Mouse (Mus musculus): ENCODE measurements around the gene Hydin. TPM values are rescaled to one million over a fixed set of nuclear protein-coding genes. Genes with fewer than 3 reads are reported as not detected.
"Not testable (repeated sequence)": the region's sequence is repeated elsewhere in the genome, so short reads cannot be mapped to it uniquely, and the experiment has no call there.

The Hydin gene
- polyA plus RNA-seq, 1 experiment from 2014 or later: 0.07 TPM

DNA sequence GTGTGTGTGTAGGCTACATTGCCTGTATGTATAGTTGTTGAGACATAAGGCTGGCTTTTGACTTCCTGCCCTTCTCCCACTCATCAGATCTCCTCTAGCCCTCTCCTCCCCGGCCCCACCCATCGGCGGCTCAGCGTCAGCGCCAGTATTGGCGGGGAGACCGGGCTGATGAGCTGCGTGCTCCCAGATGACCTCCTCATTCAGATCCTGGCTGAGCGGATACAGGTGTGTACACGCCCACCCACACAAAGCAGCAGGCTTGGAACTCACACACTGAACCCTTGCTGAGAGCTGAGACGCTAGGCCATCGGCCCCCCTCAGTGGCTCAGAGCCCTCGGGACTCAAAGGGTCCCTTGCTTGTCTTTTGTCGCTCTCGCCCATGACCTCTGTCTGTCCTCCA, 256.2 kb downstream of the Hydin start:
- H3K36me3 ChIP-seq (replicated peaks): no peaks in the 10 kb centered on the region
- peaks cover 10% of the 10 kb centered on the region; the same call in 1 of the 2 replicates for H3K4me1 ChIP-seq (replicated peaks)
- no peak overlapping the region for H3K4me3 ChIP-seq (replicated peaks)
- H3K9me3 ChIP-seq (replicated peaks): no peaks in the 10 kb centered on the region
- no peak for ATAC-seq (ENCODE audit: insufficient read depth)
- no peak overlapping the region for H3K9ac ChIP-seq
- no peak overlapping the region for H3K27ac ChIP-seq (replicated peaks)
- H3K4me2 ChIP-seq: no peak overlapping the region
- H3K27me3 ChIP-seq: no peaks in the 10 kb centered on the region
- 66% methylated on average over 15 of the region's 15 CpGs for WGBS (ENCODE audit: insufficient replicate concordance)

DNA sequence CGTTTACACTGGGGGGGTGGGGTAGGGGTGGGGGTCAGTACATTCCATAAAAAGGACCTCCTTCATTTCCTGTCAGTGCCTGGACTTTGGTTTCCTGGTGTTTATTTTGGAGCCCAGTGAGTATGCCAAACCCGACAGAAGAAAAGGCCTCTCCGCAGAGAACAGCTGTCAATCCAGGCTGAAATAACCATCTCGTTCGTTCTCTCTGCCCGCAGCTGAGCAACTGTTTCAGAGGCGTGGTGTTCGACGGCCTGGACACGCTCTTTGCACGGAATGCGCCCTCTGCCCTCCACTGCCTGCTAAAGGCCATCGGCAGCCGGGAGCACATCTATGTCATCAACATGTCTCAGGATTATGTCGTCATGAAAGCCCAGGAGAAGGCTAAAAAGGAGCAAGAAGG, 258.5 kb downstream of the Hydin start:
- no peaks in the 10 kb centered on the region for H3K27me3 ChIP-seq
- no peak overlapping the region for H3K4me3 ChIP-seq (replicated peaks)
- peaks cover 10% of the 10 kb centered on the region; the same call in 1 of the 2 replicates for H3K4me1 ChIP-seq (replicated peaks)
- 0 out of 2 replicates have a peak overlapping the region, but pooled peaks have one; percentile 10 for H3K27ac ChIP-seq (replicated peaks)
- 46% methylated on average over 15 of the region's 15 CpGs for WGBS (ENCODE audit: insufficient replicate concordance)
- H3K9me3 ChIP-seq (replicated peaks): no peaks in the 10 kb centered on the region
- H3K9ac ChIP-seq: no peak overlapping the region
- H3K36me3 ChIP-seq (replicated peaks): no peaks in the 10 kb centered on the region
- no peak overlapping the region for H3K4me2 ChIP-seq
- ATAC-seq (ENCODE audit: insufficient read depth): no peak

DNA sequence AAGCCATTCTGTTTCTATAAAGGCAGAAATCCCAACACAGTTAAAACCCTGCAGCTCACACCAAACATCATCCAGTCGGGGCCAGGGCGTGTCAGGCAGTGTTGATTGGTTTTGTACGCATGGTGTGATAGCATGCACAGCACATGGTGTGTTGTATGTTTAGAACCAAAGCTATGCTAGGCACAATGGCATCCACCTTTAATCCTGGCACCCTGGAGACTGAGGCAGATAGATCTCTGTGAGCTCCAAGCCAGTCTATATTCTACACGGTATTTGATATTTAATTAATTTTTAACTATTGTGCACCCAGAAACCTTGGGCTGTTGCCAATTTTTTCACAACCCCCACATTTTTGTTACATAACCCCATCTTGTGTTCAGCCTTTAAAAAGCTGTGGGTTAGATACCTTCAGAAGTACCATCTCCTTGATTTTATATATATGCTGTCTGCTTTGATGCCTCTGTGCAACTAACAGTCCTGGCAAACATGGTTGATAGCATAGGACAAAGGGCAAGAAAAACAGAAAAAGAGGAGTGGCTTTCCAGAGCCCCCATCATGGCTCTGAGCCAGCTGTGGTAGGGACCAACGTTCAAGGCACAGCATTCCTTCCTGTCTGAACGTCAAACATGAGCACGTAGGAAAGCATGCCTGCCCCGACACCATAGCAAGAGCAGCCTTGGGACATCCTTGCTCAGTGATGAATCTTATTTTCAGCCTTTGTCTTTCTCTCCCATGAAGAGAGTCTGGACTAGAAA, 263.4 kb downstream of the Hydin start:
- WGBS (ENCODE audit: insufficient replicate concordance): 54% methylated on average over 8 of the region's 8 CpGs
- no peak overlapping the region for H3K9ac ChIP-seq
- ATAC-seq (ENCODE audit: insufficient read depth): peak; percentile 58
- H3K9me3 ChIP-seq (replicated peaks): no peaks in the 10 kb centered on the region
- H3K4me2 ChIP-seq: no peak overlapping the region
- peak overlapping the region; percentile 45 for H3K27ac ChIP-seq (replicated peaks)
- no peaks in the 10 kb centered on the region for H3K36me3 ChIP-seq (replicated peaks)
- H3K4me3 ChIP-seq (replicated peaks): no peak overlapping the region
- H3K27me3 ChIP-seq: no peaks in the 10 kb centered on the region
- peaks cover 5% of the 10 kb centered on the region; the same call in 1 of the 2 replicates for H3K4me1 ChIP-seq (replicated peaks)

DNA sequence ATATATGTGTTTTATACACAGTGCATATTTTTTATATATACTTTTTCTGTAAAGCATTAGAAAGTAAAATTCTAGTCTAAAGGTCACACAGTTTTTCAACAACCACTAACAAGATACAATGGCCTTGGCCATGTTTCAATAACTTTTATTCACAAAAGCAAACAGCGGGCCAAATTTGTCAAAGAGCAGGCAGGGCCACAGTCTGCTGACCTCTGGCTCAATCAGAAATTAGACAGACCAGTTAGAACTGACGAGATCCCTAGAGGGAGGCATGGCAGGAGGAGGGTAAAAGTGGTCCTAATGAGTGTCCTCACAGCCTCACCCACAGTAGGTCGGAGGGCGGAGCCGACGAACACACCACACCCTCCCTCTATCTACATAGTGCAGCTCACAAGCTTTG, 267.0 kb downstream of the Hydin start:
- H3K9me3 ChIP-seq (replicated peaks): no peaks in the 10 kb centered on the region
- ATAC-seq (ENCODE audit: insufficient read depth): no peak
- no peak overlapping the region for H3K4me3 ChIP-seq (replicated peaks)
- no peaks in the 10 kb centered on the region for H3K36me3 ChIP-seq (replicated peaks)
- WGBS (ENCODE audit: insufficient replicate concordance): 66% methylated on average over 6 of the region's 6 CpGs
- no peak overlapping the region for H3K4me2 ChIP-seq
- no peak overlapping the region for H3K27ac ChIP-seq (replicated peaks)
- H3K4me1 ChIP-seq (replicated peaks): no peaks in the 10 kb centered on the region
- no peaks in the 10 kb centered on the region for H3K27me3 ChIP-seq
- H3K9ac ChIP-seq: no peak overlapping the region

DNA sequence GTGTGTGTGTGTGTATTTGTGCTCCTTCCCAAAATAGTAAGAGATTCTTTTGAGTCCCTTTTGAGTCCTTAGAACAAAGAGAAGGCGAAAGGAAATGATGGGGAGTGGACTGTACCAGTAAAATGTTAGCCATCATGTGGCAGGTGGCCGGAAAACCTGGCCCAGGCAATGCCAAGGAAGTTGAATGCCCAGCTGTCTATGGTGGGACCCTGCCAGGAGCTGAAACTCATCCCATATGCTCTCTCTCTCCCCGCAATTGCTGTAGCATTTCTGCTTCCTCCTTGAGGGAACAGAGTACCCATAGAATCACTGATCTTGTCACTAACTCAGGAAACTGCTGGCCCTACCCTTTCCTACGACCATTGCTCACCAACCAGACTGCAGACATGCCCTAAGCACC, 271.1 kb downstream of the Hydin start:
- Histone ChIP-seq H3K9ac (no peak overlapping the region), H3K9me3 (replicated peaks) (no peaks in the 10 kb centered on the region), H3K27me3 (no peaks in the 10 kb centered on the region), H3K27ac (replicated peaks) (no peak overlapping the region), H3K4me3 (replicated peaks) (no peak overlapping the region), H3K4me1 (replicated peaks) (no peaks in the 10 kb centered on the region), H3K36me3 (replicated peaks) (no peaks in the 10 kb centered on the region), H3K4me2 (no peak overlapping the region)
- 46% methylated on average over 4 of the region's 4 CpGs for WGBS (ENCODE audit: insufficient replicate concordance)
- no peak for ATAC-seq (ENCODE audit: insufficient read depth)

DNA sequence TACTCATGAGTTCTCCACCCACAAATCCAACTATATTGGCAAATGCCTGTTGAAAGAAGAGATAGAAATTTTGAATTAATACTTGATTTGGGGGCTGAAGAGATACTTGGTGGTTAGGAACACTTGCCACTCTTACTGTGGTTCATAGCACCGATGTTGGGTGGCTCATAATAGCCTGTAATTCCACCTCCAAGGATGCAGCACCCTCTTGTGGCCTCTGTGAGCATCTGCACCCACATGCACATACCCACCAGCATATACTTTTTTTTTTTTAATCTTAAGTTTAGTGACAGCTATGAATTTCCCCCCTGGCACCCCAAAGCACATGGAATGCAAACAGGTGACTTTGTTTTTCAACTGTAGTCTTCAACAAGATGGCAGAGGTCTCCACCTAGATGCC, 283.6 kb downstream of the Hydin start:
- no peak overlapping the region for H3K4me3 ChIP-seq (replicated peaks)
- 58% methylated on average over 1 of the region's 1 CpGs for WGBS (ENCODE audit: insufficient replicate concordance)
- ATAC-seq (ENCODE audit: insufficient read depth): no peak

DNA sequence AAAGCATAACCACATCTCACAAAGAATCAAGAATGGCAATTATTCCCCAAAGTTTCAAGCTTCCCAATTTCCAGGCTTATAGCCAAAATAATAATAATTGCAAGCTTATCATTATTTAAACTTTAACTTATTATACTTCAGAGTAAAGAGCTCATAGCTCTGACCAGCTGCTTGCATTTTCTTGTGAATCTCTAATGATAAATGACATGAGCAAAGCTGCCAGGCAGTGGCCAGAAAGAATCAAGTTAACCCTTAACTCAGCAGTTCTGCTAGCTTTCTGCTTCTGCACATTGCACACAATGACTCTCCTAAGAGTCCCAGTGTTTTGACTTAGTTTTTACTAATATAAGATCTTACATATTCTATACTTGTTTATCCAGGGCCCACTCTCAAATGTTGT, 285.3 kb downstream of the Hydin start:
- ATAC-seq (ENCODE audit: insufficient read depth); H3K4me2 ChIP-seq; H3K36me3 ChIP-seq (replicated peaks); H3K9ac ChIP-seq; H3K4me1 ChIP-seq (replicated peaks); H3K27me3 ChIP-seq; H3K9me3 ChIP-seq (replicated peaks); H3K4me3 ChIP-seq (replicated peaks); H3K27ac ChIP-seq (replicated peaks): not testable (repeated sequence)

More for the DNA sequence above, 283.6 kb downstream of the Hydin start:
- Histone ChIP-seq H3K27ac (replicated peaks) (no peak overlapping the region), H3K9me3 (replicated peaks) (no peaks in the 10 kb centered on the region), H3K9ac (no peak overlapping the region), H3K4me1 (replicated peaks) (no peaks in the 10 kb centered on the region), H3K4me2 (no peak overlapping the region), H3K27me3 (no peaks in the 10 kb centered on the region; the same call in 1 of the 2 replicates), H3K36me3 (replicated peaks) (no peaks in the 10 kb centered on the region)

DNA sequence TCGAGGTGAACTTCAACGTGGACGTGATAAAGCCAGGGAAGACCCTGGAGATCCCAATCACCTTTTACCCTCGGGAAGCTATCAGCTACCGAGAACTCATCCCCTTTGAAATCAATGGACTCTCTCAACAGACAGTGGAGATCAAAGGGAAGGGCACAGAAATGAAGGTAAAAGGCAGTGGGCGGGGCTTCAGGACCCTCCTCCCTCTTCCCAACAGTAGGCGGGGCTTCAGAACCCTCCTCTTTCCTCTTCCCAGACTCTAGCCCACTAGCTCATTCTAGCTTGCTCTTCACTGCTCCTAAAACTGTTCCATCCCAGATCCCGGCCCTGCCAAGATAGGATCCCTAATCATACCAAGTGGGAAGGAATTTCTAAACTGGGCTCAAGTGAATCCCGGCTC, 325.9 kb downstream of the Hydin start:
- 60% methylated on average over 9 of the region's 9 CpGs for WGBS (ENCODE audit: insufficient replicate concordance)

DNA sequence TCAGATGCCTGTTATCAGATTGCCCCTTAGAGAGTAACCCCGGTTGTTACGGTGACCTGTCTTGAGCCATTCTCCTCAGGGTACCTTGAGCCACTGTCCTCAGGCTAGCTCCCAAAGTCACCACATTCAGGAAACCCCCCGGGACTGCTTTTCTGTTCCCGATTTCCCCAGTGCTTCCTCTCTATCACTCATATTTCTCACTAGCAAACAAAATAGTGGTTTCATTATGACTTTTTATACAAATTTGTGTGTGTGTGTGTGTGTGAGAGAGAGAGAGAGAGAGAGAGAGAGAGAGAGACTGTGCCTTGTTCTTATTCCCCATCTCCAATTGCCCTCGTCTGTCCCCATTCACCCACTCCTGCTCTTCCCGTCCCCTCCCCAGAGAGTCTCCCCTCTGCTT, 327.4 kb downstream of the Hydin start:
- WGBS (ENCODE audit: insufficient replicate concordance): 63% methylated on average over 6 of the region's 6 CpGs
- Histone ChIP-seq H3K27ac (replicated peaks) (no peak overlapping the region), H3K4me1 (replicated peaks) (no peaks in the 10 kb centered on the region), H3K27me3 (no peaks in the 10 kb centered on the region), H3K4me2 (no peak overlapping the region), H3K36me3 (replicated peaks) (no peaks in the 10 kb centered on the region), H3K9me3 (replicated peaks) (no peaks in the 10 kb centered on the region), H3K9ac (no peak overlapping the region), H3K4me3 (replicated peaks) (no peak overlapping the region)
- ATAC-seq (ENCODE audit: insufficient read depth): no peak

More for the DNA sequence above, 325.9 kb downstream of the Hydin start:
- Histone ChIP-seq H3K27me3 (no peaks in the 10 kb centered on the region), H3K9me3 (replicated peaks) (no peaks in the 10 kb centered on the region), H3K4me3 (replicated peaks) (no peak overlapping the region), H3K4me1 (replicated peaks) (no peaks in the 10 kb centered on the region), H3K27ac (replicated peaks) (no peak overlapping the region), H3K9ac (no peak overlapping the region), H3K4me2 (no peak overlapping the region), H3K36me3 (replicated peaks) (no peaks in the 10 kb centered on the region)
- ATAC-seq (ENCODE audit: insufficient read depth): no peak

DNA sequence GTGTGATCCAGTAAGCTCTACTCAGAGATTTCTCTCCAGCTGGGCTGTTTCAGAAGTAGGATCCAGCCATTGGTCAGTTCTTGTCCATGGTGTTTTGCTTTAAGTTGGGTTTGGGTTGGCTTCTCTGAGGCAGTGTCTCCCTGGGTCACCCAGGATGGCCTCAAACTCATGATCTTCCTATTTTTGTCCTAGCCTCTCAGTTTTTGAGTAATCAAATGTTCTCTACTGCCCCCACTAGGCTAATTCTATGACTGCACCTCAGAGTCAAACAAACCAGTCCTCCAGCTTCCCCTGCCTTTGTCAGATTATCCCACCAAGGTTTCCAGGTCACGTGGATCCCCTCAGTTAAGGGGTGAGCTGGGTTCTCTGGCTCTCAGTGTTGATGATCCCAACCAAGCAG, 337.8 kb downstream of the Hydin start:
- H3K9me3 ChIP-seq (replicated peaks): no peaks in the 10 kb centered on the region
- no peak overlapping the region for H3K9ac ChIP-seq
- no peaks in the 10 kb centered on the region for H3K4me1 ChIP-seq (replicated peaks)
- no peaks in the 10 kb centered on the region for H3K36me3 ChIP-seq (replicated peaks)
- no peak for ATAC-seq (ENCODE audit: insufficient read depth)
- no peak overlapping the region for H3K27ac ChIP-seq (replicated peaks)
- 3% methylated on average over 1 of the region's 1 CpGs for WGBS (ENCODE audit: insufficient replicate concordance)
- no peaks in the 10 kb centered on the region for H3K27me3 ChIP-seq
- H3K4me2 ChIP-seq: no peak overlapping the region
- no peak overlapping the region for H3K4me3 ChIP-seq (replicated peaks)

DNA sequence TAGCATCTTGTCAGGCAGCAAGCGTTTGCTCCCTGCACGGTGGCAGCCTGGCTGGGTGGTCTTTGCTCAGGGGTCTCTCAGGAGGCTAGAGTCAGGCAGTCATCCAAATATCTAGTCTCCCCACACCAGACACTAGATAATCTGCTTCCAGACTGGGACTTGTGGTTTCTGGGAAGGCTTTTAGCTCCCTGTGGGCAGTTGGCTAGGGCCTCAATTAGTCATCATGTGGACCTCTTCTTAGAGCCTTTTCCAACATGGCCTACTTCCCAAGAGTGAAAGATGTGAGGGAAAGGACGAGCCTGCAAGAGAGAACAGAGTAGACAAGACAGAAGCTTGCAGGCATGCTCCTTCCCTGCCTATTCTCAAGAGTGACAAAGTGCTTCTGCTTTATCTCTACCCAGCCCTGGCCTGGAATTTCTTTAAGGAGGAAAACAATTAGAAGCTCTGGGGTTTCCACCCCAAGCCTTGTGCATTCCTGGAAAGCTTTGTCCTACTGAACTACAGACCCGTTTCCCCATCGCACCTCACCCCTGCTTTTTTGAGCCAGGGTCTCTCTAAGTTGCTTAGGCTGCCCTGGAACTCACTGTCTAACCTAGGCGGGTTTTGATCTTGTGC, 338.7 kb downstream of the Hydin start:
- H3K27me3 ChIP-seq: no peaks in the 10 kb centered on the region
- no peak overlapping the region for H3K4me3 ChIP-seq (replicated peaks)
- H3K4me2 ChIP-seq: no peak overlapping the region
- WGBS (ENCODE audit: insufficient replicate concordance): 51% methylated on average over 6 of the region's 6 CpGs
- H3K36me3 ChIP-seq (replicated peaks): no peaks in the 10 kb centered on the region
- H3K27ac ChIP-seq (replicated peaks): no peak overlapping the region
- ATAC-seq (ENCODE audit: insufficient read depth): no peak
- H3K9ac ChIP-seq: no peak overlapping the region
- no peaks in the 10 kb centered on the region for H3K4me1 ChIP-seq (replicated peaks)
- no peaks in the 10 kb centered on the region for H3K9me3 ChIP-seq (replicated peaks)

Data from liver, embryonic 15.5 days (tissue).